Mouse (Mus musculus) ovary, adult 18-20 months (tissue): ENCODE measurements at regions not wholly inside any gene's neighbourhood (a gene's known extent, or its start where the extent isn't known, plus 50 kb on each side); places are given as distances from the start of the nearest gene placed in this dataset.
"Not testable (repeated sequence)": the region's sequence is repeated elsewhere in the genome, so short reads cannot be mapped to it uniquely, and the experiment has no call there.

ENCODE experiments used
- DNase-seq: peaks from one replicate; pipeline ENCODE4 v3.0.0; 2022; ENCODE audit warnings: low spot score, mixed read lengths

DNA sequence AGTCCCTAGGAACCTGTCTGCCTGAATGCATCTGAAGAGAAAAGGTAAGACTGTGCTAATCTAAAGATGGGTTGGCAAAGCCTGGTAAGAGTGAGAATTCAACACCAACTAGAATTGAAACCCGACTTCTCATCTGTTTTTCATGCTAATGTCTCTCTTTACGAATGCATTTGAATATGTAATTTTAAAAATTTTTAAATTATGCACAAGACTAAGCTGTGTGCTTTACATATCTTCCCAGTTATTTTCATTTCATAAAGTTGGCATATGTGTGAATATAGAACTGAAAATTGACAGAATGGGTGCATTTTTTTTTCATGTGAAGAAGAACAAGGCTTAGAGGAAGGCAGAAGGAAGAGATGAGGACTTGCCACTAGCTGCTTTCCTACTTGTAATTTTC, 267.2 kb upstream of the Ube2e3 start:
- no peak for DNase-seq

GRCm38 (mm10) chr2:78598039-78598438, 269.9 kb upstream of the Ube2e3 start:
- no peak for DNase-seq

- DNase-seq: no peak
Observed at GRCm38 (mm10) chr2:78596251-78596650, 271.7 kb upstream of the Ube2e3 start.

GRCm38 (mm10) chr2:78580013-78580412, 287.9 kb upstream of the Ube2e3 start:
- DNase-seq: no peak

- DNase-seq: no peak
Observed at GRCm38 (mm10) chr2:78572492-78572891, 295.4 kb upstream of the Ube2e3 start.

- DNase-seq: no peak
Observed at GRCm38 (mm10) chr2:78558128-78558527, 309.8 kb upstream of the Ube2e3 start.

DNA sequence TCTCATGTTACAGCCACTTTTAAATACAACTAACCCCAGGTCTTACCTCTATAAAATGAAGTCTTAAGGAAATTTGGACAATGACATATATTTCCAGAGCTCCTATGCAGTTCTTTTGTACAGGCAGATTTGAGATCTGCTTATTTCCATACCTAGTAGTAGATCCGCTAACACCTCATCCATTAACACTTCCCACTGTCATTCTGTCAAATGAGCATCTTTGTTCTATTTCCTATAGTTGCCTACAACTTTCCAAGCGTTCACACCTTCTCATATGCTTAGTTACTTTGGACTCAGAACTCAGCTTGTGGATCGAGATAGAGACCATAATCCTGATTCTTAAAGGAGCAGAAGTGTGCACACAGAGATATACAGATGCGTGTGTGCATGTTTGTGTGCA, 316.8 kb upstream of the Ube2e3 start:
- no peak for DNase-seq

DNA sequence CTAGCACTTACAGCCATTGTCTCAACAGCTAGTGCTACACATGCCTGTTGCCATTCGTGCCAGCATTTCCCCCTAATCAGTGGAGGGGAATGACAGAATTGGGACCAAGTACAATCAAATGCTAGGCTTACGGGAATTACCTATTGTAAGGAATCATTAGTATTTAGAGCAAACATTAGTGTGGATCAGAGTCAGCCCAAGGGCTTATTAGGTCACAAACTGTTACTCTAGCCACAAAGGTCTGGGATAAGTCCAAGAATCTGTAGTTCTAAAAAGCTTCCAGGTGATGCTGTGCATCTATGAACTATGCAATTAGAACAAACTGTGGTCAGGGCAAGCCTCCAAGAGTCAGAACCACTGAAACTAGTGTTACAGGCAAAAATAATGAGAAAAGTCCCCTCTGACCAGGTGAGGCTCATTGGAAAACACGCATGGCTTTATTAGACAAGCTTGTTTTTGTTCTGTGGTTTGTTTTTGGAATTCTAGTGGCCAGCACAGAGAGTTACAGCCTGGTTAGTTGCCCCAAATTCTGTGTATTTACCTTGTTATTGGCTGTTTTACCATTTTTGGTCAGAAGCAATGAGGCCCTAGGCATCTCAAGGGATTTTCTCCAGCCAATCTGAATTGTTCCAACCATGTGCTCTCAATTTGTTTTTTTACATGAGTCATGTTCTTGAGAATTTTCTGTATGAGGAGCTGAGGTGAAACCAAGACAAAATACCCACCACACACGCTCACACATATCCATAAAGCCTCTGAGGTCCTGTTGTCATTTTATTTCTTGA, 319.0 kb upstream of the Ube2e3 start:
- no peak for DNase-seq

DNA sequence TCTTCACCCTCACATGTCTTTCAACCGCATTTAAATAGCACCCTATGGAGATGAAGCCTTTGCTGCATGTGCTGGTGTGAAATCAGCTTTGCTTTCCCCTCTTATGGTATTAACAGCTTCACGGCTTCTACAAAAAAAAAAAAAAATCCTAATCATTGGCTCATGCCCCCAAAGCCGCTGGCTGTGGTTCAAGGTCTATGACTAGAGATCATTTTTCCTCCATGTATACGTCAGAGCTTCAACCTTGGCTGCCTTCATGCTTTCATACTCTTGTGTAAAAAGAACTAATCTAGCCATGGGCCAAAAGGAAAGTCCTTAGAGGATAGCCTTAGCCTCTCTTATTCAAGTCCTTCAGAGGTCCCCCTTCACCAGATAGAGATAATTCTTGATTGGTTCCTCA, 320.6 kb upstream of the Ube2e3 start:
- DNase-seq: peak; percentile 58

GRCm38 (mm10) chr2:78540422-78540821, 327.5 kb upstream of the Ube2e3 start:
- no peak for DNase-seq

DNA sequence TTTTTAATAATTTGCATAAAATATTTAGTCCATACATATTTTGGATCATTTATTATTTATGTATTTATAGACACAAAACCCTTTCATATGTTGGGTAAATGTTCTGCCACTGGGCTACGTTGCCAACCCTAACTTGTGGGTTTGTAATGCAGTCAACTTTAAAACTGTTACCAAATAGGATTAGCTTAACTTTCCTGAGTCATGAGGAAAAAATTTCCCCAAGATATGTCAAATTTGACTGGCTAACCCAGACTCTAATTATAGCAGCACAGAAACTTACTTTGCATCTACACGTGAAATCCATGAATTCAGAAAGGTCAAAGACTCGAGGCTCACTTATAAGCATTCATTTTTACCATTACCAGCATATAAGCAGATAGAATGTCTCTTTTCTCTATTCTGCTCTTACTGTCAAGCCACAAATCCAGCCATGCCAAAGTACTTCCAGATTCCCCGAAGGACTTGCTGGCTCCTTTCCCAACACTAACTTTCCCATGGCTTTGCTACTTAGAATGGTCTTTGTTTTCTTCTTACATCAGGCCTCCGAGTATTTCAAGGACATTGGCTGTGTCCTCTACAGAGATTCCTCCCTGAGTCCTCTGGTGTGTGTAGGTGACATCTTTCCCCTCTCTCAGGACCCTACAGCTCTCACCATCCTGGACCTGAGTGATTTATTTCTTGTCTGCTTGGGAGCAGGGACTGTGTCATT, 328.2 kb upstream of the Ube2e3 start:
- DNase-seq: no peak

DNA sequence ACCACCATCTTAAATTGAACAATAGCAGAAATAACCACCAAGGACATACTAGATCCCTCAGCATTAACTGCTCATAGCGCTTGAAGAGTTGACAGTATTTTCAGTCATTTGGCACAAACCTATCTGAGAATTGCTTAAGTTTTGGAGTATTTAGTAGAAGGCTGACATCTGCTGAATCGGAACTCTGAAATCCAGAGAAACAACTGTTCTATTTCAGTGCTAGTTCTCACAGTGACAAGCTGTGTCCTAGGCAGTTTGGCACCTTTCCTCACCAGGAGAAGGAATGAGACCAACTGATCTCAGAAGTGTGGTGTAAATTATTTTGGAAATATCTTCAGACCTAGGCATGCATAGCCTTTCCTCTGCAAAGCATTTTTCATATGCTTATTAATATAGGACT, 330.4 kb upstream of the Ube2e3 start:
- DNase-seq: no peak

- not testable (repeated sequence) for DNase-seq
Observed at GRCm38 (mm10) chr2:78533881-78534280, 334.0 kb upstream of the Ube2e3 start.

DNA sequence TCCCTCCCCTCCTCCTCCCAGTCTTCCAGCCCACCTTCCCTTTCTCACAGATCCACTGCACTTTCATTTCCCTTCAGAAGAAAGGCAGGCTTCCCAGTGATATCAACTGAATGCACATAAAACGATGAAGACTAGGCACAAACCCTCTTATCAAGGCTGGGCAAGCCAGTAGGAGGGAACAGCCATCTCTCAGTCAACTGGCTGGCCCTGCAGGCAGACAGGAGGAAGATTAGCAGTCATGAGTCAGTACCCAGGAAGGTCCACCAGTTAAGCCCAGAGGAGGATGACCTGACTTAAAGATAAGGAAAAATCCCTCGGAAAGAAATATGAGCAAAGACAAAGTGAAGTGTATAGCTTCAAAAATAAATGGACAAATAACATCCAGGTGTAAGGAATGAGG, 337.4 kb upstream of the Ube2e3 start:
- DNase-seq: no peak

DNA sequence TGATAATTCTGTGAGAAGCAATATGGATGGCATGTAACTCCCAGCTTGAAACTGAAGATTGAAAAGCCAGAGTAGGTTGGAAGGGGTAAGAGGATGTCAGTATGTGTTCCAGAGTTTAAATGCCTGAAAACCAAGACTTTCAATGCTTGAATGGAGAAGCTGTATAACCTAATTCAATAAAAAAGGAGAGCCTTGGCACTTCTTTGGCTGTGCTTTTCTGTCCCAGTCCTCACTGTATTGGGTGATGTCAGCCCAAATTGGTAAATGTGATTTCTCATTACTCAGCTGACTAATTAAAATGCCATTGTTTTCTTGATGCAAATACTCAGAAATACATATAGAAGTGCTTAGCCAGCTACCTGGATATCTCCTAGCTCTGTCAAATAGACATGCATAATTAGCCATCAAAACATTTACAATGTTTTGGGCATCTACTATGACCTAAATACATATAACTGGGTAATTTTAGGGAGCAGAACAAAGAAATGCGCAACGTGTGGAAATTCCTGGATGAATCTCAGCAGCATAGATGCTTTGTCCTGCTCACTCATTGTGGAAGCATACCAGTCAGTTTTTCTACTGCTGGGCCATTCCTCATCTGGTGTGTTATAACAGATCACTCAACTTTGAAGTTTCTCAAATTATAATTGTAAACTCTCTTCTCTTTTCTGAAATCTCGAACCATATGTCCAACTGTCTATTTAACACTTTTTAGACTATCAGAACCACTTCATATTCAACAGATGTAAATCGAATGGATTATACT, 347.5 kb upstream of the Ube2e3 start:
- DNase-seq: no peak

- DNase-seq: no peak
Observed at GRCm38 (mm10) chr2:78493115-78493514, 374.8 kb upstream of the Ube2e3 start.

GRCm38 (mm10) chr2:78480036-78480435, 387.9 kb upstream of the Ube2e3 start:
- DNase-seq: no peak

DNA sequence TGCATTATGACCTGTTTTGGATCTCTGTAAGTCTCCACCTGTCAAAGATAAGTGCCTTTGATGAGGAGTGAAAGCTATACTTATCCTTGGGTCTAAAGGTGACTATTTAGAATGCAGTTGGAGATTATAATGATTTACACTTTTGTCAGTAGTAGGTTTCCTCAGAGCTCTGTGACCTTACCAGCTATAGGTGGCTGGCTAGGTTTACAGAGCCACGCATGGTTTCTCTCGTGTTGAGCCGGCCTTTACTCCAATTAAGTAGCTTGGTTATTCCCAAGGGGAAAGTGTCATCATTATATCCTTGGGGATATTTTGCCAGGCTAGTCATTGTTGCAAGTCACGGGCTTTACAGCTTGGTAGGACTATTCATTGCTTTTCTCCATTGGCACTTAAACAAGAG, 408.5 kb upstream of the Ube2e3 start:
- DNase-seq: no peak

GRCm38 (mm10) chr2:78453411-78453810, 414.5 kb upstream of the Ube2e3 start:
- DNase-seq: no peak

- no peak for DNase-seq
Observed at GRCm38 (mm10) chr2:78436816-78437215, 431.1 kb upstream of the Ube2e3 start.

GRCm38 (mm10) chr2:78435071-78435470, 432.9 kb upstream of the Ube2e3 start:
- DNase-seq: no peak

DNA sequence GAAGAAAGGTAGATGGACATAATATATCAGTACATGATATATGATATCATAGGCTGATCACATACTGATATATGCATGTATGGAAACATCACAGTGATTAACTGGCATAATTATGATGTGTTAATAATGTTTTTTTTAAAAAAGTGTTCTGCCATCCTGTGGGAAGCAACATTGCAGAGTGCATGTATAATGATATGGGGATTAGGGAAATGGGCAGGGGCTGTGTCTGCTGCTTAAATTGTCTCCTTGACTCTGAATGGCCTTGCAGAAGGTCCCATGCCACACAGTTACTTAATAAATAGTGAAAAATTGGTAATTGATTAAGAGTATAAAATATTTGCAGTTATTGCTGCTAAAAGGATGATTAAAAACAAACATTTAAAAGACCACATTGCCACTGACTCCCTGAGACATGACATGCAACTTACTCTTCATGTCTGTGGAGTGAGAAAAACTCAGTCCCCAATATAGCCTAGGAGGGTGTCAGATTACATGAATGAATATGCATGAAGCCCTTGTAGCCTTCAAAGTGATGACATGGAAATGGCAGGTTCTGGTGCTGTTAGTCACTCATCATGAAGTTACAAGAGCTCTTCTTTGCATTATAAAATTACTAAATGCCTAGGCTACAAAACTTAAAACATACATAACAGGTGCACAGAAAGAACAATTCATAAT, 440.1 kb upstream of the Ube2e3 start:
- DNase-seq: no peak
